Mouse (Mus musculus) thymus, adult 2 months (tissue): Measurements from ENCODE around the gene Lmx1b. TPM values are rescaled to one million over a fixed set of nuclear protein-coding genes. Genes with fewer than 3 reads are reported as not detected.

Source experiments
- DNase-seq: peaks from one replicate; pipeline ENCODE4 v3.0.0; 2021
- H3K27ac ChIP-seq: fragments of 200-500 bp; 2 replicates; pipeline ENCODE4 v1.5.1; 2012; ENCODE audit warnings: low read length, control low read depth; ENCODE audit not compliant: control insufficient read depth, insufficient read depth
- H3K27me3 ChIP-seq: fragments of 200-500 bp; 2 replicates; pipeline ENCODE4 v1.6.1; 2012; ENCODE audit warnings: mild to moderate bottlenecking, low read length, moderate library complexity, mixed read lengths; ENCODE audit not compliant: control insufficient read depth, insufficient read depth
- H3K36me3 ChIP-seq: fragments of 200-500 bp; 2 replicates; pipeline ENCODE4 v1.6.1; 2012; ENCODE audit warnings: mild to moderate bottlenecking, low read length, moderate library complexity; ENCODE audit not compliant: control insufficient read depth, insufficient read depth
- H3K4me1 ChIP-seq: fragments of 200-500 bp; replicated peaks from 2 replicates; pipeline ENCODE4 v1.6.1; 2012; ENCODE audit warnings: low read length; ENCODE audit not compliant: control insufficient read depth, insufficient read depth
- H3K4me3 ChIP-seq: fragments of 200-500 bp; 2 replicates; pipeline ENCODE4 v1.5.1; 2012; ENCODE audit warnings: mild to moderate bottlenecking, low read length, control low read depth, moderate library complexity; ENCODE audit not compliant: control insufficient read depth, insufficient read depth
- CTCF ChIP-seq: fragments of 200-500 bp; IDR thresholded peaks from 2 replicates; pipeline ENCODE4 v1.5.1; 2012; ENCODE audit warnings: mild to moderate bottlenecking, control low read depth, low read length, moderate library complexity, borderline replicate concordance; ENCODE audit not compliant: control insufficient read depth, poor library complexity, insufficient read depth; ENCODE audit errors: extremely low read depth
- POLR2A ChIP-seq: fragments of 200-500 bp; IDR thresholded peaks from 2 replicates; pipeline ENCODE4 v1.6.1; 2012; ENCODE audit warnings: mild to moderate bottlenecking, low read length, control low read depth, moderate library complexity; ENCODE audit not compliant: control insufficient read depth, poor library complexity, insufficient read depth; ENCODE audit errors: extremely low read depth
- WGBS: fragments of 180-500 bp; shearing (Covaris S2); methylation state at CpG from one replicate; pipeline ENCODE4 v1.1.7; 2018; 5-methylcytosine and 5-hydroxymethylcytosine counted together
- polyA plus RNA-seq: library from polyadenylated mRNA; depleted of rRNA; stranded (reverse); fragments of >200 nt; gene quantifications from 2 replicates; pipeline ENCODE4 v1.2.3, GENCODE M21; 2012

Gene Lmx1b
- polyA plus RNA-seq, 1 experiment, result 0.04 TPM

GRCm38 (mm10) chr2:33678950-33679654, 38.8 kb upstream of the Lmx1b start:
- H3K4me1 ChIP-seq, result no peaks in the 10 kb centered on the region
- H3K27ac ChIP-seq, result no peak overlapping the region
- H3K4me3 ChIP-seq, result no peak overlapping the region
- 92% methylated on average over 12 of the region's 12 CpGs for WGBS
- H3K36me3 ChIP-seq, result no peaks in the 10 kb centered on the region
- no peak for TF ChIP-seq CTCF
- no peak for TF ChIP-seq POLR2A
- H3K27me3 ChIP-seq, result no peaks in the 10 kb centered on the region; the same call in 1 of the 2 replicates
- DNase-seq, result no peak

- TF ChIP-seq POLR2A (no peak), CTCF (no peak)
- no peaks in the 10 kb centered on the region for H3K36me3 ChIP-seq
- no peak overlapping the region for H3K4me3 ChIP-seq
- peaks cover 9% of the 10 kb centered on the region for H3K4me1 ChIP-seq
- DNase-seq, result no peak
- 88% methylated on average over 10 of the region's 10 CpGs for WGBS
- H3K27me3 ChIP-seq, result no peaks in the 10 kb centered on the region
- H3K27ac ChIP-seq, result no peak overlapping the region
Observed at GRCm38 (mm10) chr2:33672701-33673472, 32.6 kb upstream of the Lmx1b start.

GRCm38 (mm10) chr2:33668741-33669140, 28.4 kb upstream of the Lmx1b start:
- TF ChIP-seq CTCF, result no peak
- TF ChIP-seq POLR2A, result no peak
- H3K4me1 ChIP-seq, result peaks cover 9% of the 10 kb centered on the region
- no peak overlapping the region for H3K4me3 ChIP-seq
- H3K27ac ChIP-seq, result no peak overlapping the region
- no peak for DNase-seq
- no peaks in the 10 kb centered on the region for H3K27me3 ChIP-seq
- 93% methylated on average over 6 of the region's 6 CpGs for WGBS
- H3K36me3 ChIP-seq, result no peaks in the 10 kb centered on the region

- H3K4me1 ChIP-seq, result peaks cover 9% of the 10 kb centered on the region
- H3K36me3 ChIP-seq, result no peaks in the 10 kb centered on the region
- no peak overlapping the region for H3K4me3 ChIP-seq
- DNase-seq, result no peak
- H3K27me3 ChIP-seq, result no peaks in the 10 kb centered on the region
- WGBS, result 65% methylated on average over 11 of the region's 11 CpGs
- TF ChIP-seq CTCF, result no peak
- TF ChIP-seq POLR2A, result 0 out of 2 replicates have a peak, but pooled peaks have one; percentile 16
- H3K27ac ChIP-seq, result no peak overlapping the region
Observed at GRCm38 (mm10) chr2:33666388-33666945, 26.2 kb upstream of the Lmx1b start.

- 63% methylated on average over 13 of the region's 13 CpGs for WGBS
- no peak for TF ChIP-seq CTCF
- TF ChIP-seq POLR2A, result no peak
- H3K27me3 ChIP-seq, result no peaks in the 10 kb centered on the region
- H3K4me3 ChIP-seq, result no peak overlapping the region
- peaks cover 9% of the 10 kb centered on the region for H3K4me1 ChIP-seq
- H3K27ac ChIP-seq, result no peak overlapping the region
- DNase-seq, result no peak
- no peaks in the 10 kb centered on the region for H3K36me3 ChIP-seq
Observed at GRCm38 (mm10) chr2:33665363-33666058, 25.2 kb upstream of the Lmx1b start.

- 86% methylated on average over 4 of the region's 4 CpGs for WGBS
- peaks cover 8% of the 10 kb centered on the region for H3K4me1 ChIP-seq
- H3K4me3 ChIP-seq, result no peak overlapping the region
- TF ChIP-seq CTCF, result no peak
- TF ChIP-seq POLR2A, result no peak
- no peaks in the 10 kb centered on the region for H3K36me3 ChIP-seq
- DNase-seq, result no peak
- H3K27ac ChIP-seq, result no peak overlapping the region
- H3K27me3 ChIP-seq, result no peaks in the 10 kb centered on the region
Observed at GRCm38 (mm10) chr2:33664661-33665060, 24.4 kb upstream of the Lmx1b start.
